Mouse (Mus musculus) embryonic facial prominence, embryonic 10.5 days (tissue): ENCODE results near the gene Evi2b. TPM values are rescaled to one million over a fixed set of nuclear protein-coding genes. Genes with fewer than 3 reads are reported as not detected.

ENCODE experiments used
- polyA plus RNA-seq: library from polyadenylated mRNA; unstranded; fragments of >200 nt; fragmentation: Nextera tagmentation; extraction: Ambion mirVana; gene quantifications from 2 replicates; pipeline ENCODE4 v1.2.1, GENCODE M21; 2016

Evi2b gene
- polyA plus RNA-seq, 1 experiment from 2014 or later = not detected

Other genes starting within 250 kb of the Evi2b start
- not detected in 2 replicates for gene Gm9964, start 226.9 kb downstream of the Evi2b start, polyA plus RNA-seq
- 6.5 and 7.7 TPM in 2 replicates for gene Nf1, start 184.1 kb downstream of the Evi2b start, polyA plus RNA-seq
- 0.12 and 0.24 TPM in 2 replicates for gene Omg, start 19.7 kb downstream of the Evi2b start, polyA plus RNA-seq
- 1.1 and 1.5 TPM in 2 replicates for gene Evi2, start 6.8 kb upstream of the Evi2b start, polyA plus RNA-seq
- 1.6 and 3.0 TPM in 2 replicates for gene Evi2a, start 6.8 kb upstream of the Evi2b start, polyA plus RNA-seq
- gene Rab11fip4, start 67.5 kb upstream of the Evi2b start, polyA plus RNA-seq = 15.8 and 16.3 TPM in 2 replicates